Mouse (Mus musculus): ENCODE data around the gene Pde1a. TPM values are rescaled to one million over a fixed set of nuclear protein-coding genes. Genes with fewer than 3 reads are reported as not detected.

Gene Pde1a
- total RNA-seq (2015; ENCODE audit: low replicate concordance) (not detected in 2 replicates), total RNA-seq (2017; ENCODE audit: low replicate concordance) (1.2 TPM in 1 of 2 replicates, not detected in the other)

GRCm38 (mm10) chr2:80128861-80129698, at the start of gene Pde1a:
Pde1a (minus strand) TSS chr2:80129458.
- ATAC-seq (replicated peaks; ENCODE audit: low FRiP score, poor library complexity, severe bottlenecking): no peak

GRCm38 (mm10) chr2:80178608-80179280, 49.5 kb upstream of the Pde1a start:
- ATAC-seq (replicated peaks; ENCODE audit: low FRiP score, poor library complexity, severe bottlenecking): no peak

GRCm38 (mm10) chr2:80178154-80178553, 48.9 kb upstream of the Pde1a start:
- ATAC-seq (replicated peaks; ENCODE audit: low FRiP score, poor library complexity, severe bottlenecking): no peak

- ATAC-seq (replicated peaks; ENCODE audit: low FRiP score, poor library complexity, severe bottlenecking): no peak
Observed at GRCm38 (mm10) chr2:80168103-80168502, 38.8 kb upstream of the Pde1a start.

GRCm38 (mm10) chr2:80158784-80159183, 29.5 kb upstream of the Pde1a start:
- no peak for ATAC-seq (replicated peaks; ENCODE audit: low FRiP score, poor library complexity, severe bottlenecking)

- ATAC-seq (replicated peaks; ENCODE audit: low FRiP score, poor library complexity, severe bottlenecking): no peak
Observed at GRCm38 (mm10) chr2:80158196-80158595, 28.9 kb upstream of the Pde1a start.

GRCm38 (mm10) chr2:80150019-80150418, 20.8 kb upstream of the Pde1a start:
- ATAC-seq (replicated peaks; ENCODE audit: low FRiP score, poor library complexity, severe bottlenecking): no peak

GRCm38 (mm10) chr2:80149332-80149731, 20.1 kb upstream of the Pde1a start:
- ATAC-seq (replicated peaks; ENCODE audit: low FRiP score, poor library complexity, severe bottlenecking): no peak

- ATAC-seq (replicated peaks; ENCODE audit: low FRiP score, poor library complexity, severe bottlenecking): no peak
Observed at GRCm38 (mm10) chr2:80135076-80135475, 5.8 kb upstream of the Pde1a start.

GRCm38 (mm10) chr2:80132677-80133076, 3.4 kb upstream of the Pde1a start:
- no peak for ATAC-seq (replicated peaks; ENCODE audit: low FRiP score, poor library complexity, severe bottlenecking)

- ATAC-seq (replicated peaks; ENCODE audit: low FRiP score, poor library complexity, severe bottlenecking): no peak
Observed at GRCm38 (mm10) chr2:80126663-80127062, 2.6 kb downstream of the Pde1a start.

- no peak for ATAC-seq (replicated peaks; ENCODE audit: low FRiP score, poor library complexity, severe bottlenecking)
Observed at GRCm38 (mm10) chr2:80086891-80087290, 42.4 kb downstream of the Pde1a start.

GRCm38 (mm10) chr2:80080090-80080821, 49.0 kb downstream of the Pde1a start:
- no peak for ATAC-seq (replicated peaks; ENCODE audit: low FRiP score, poor library complexity, severe bottlenecking)

- ATAC-seq (replicated peaks; ENCODE audit: low FRiP score, poor library complexity, severe bottlenecking): no peak
Observed at GRCm38 (mm10) chr2:80079618-80080017, 49.6 kb downstream of the Pde1a start.

- ATAC-seq (replicated peaks; ENCODE audit: low FRiP score, poor library complexity, severe bottlenecking): no peak
Observed at GRCm38 (mm10) chr2:80076323-80076722, 52.9 kb downstream of the Pde1a start.

GRCm38 (mm10) chr2:80074531-80074930, 54.7 kb downstream of the Pde1a start:
- no peak for ATAC-seq (replicated peaks; ENCODE audit: low FRiP score, poor library complexity, severe bottlenecking)

- no peak for ATAC-seq (replicated peaks; ENCODE audit: low FRiP score, poor library complexity, severe bottlenecking)
Observed at GRCm38 (mm10) chr2:80074046-80074445, 55.2 kb downstream of the Pde1a start.

GRCm38 (mm10) chr2:80073426-80073825, 55.8 kb downstream of the Pde1a start:
- ATAC-seq (replicated peaks; ENCODE audit: low FRiP score, poor library complexity, severe bottlenecking): no peak

- ATAC-seq (replicated peaks; ENCODE audit: low FRiP score, poor library complexity, severe bottlenecking): no peak
Observed at GRCm38 (mm10) chr2:80069745-80070144, 59.5 kb downstream of the Pde1a start.

- no peak for ATAC-seq (replicated peaks; ENCODE audit: low FRiP score, poor library complexity, severe bottlenecking)
Observed at GRCm38 (mm10) chr2:80066449-80066848, 62.8 kb downstream of the Pde1a start.

All from erythroid progenitor cell, adult 5-6 weeks (primary cell).